Mouse (Mus musculus): Measurements from ENCODE around the gene Prc1. TPM values are rescaled to one million over a fixed set of nuclear protein-coding genes. Genes with fewer than 3 reads are reported as not detected.

The Prc1 gene
- total RNA-seq, 2 experiments from 2014 or later, result 0.38 to 0.45 TPM

DNA sequence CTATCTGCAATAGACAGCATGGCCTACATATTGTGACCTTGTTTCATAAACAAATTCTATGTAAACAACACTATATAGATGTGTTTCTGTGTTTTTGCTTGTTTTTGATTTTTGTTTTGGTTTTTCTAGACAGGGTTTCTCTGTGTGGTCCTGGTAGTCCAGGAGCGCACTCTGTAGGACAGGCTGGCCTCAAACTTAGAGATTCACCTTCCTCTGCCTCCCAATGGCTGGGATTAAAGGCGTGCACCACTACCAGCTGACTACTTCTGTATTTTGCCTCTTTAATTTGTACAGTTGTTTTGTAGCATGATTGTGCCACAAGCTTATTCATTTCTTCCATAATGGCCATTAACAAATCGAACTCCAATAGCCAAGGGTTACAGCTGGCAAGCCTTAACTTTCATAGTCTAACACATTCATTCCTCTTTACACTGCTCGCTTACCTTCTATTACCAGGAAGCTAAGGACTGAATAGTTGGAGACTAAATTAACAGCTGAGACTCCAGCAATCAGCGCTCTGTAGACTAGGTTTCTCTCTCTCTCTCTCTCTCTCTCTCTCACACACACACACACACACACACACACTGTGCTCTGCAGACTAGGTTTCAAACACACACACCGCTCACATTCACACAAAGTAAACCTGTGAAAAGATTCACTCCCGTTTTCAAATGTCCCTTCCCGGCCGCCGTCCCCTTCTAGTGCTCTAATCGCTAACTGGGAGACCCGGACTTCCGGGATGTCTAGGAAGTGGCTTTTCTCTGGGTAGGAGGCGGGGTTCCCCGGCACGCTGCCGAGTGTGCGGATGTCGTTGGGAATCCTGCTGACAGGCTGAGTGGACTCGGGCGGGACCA lies 25.1 kb upstream of the Prc1 start, which contains the start of gene Vps33b:
TSS of gene Vps33b (plus strand) at position 753 of the 854 bp plus-strand sequence.
- TF ChIP-seq CTCF (IDR thresholded peaks at IDR 0.05), result no peak
- peak; percentile 97 for DNase-seq
- Histone ChIP-seq H3K27ac (peak within 1 kb of the TSS; percentile 83), H3K4me3 (peak within 1 kb of the TSS; percentile 98)
- intact Hi-C loops (cut with DNase I), result no loop called here

DNA sequence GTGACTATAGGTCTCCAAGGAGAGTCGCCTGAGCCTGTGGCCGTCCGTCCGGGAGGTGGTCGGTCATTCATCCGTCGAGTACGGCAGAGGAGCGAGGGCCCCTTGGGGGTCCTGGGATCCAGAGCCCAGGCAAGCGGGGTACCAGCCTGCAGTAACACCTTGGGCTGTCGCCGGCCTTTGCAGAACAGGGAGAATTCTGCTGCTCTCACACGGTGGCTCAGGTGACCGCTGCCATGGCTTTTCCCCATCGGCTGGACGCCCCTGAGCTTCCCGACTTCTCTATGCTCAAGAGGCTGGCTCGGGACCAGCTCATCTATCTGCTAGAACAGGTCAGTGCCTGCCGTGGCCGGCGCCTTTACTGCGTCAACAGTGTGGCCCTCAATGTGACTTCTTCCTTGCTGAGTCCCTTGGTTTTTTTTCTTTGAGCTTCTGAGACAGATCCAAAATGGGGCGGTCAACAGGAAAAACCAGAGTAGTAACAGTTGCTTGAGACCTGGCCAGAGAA lies 24.4 kb upstream of the Prc1 start:
- Histone ChIP-seq H3K27ac (peak overlapping the region; percentile 83), H3K4me3 (peak overlapping the region; percentile 98)
- intact Hi-C loops (cut with DNase I), result no loop called here
- peak; percentile 39 for DNase-seq
- no peak for TF ChIP-seq CTCF (IDR thresholded peaks at IDR 0.05)

DNA sequence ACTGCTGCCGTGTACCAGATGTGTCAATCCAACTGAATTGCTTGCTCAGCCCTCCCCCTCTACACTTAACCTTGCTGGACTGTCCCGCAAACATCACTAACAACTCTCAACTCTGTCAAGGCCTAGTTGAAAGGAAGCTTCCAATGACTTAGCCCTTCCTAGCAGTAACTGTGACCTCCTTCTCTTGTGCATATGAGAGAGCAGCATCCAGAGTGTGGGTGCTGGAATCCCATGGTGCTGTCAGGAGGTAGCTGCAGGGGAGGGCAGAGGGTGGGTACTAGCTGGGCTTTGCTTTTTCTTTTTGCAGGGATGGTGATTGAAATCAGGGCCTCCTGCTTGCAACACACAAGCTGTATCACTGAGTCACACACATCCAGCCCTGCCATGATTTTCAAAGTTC lies 20.8 kb upstream of the Prc1 start:
- intact Hi-C loops (cut with DNase I), result no loop called here
- H3K27ac ChIP-seq, result no peak overlapping the region
- TF ChIP-seq CTCF (IDR thresholded peaks at IDR 0.05), result no peak
- no peak overlapping the region for H3K4me3 ChIP-seq
- no peak for DNase-seq

DNA sequence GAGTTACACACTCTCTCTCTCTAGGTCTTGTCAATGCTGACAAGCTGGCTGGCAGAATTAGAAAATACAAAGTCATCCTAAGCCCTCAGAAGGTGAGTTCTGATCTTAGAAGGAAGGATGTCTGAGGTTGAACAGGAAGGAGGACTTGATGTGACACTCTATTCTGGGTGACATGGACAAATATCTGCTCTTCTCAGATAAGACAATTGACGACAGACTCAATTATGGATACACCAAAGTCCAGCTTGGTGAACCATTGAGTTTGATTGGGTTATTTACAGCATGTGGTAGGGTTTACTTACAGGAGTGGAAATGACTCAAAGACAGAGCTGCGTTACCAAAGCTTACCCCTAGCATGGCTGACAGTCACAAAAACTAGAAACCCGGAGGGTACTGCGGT lies 17.9 kb upstream of the Prc1 start:
- intact Hi-C loops (cut with DNase I), result no loop called here
- DNase-seq, result no peak
- Histone ChIP-seq H3K4me3 (no peak overlapping the region), H3K27ac (no peak overlapping the region)
- TF ChIP-seq CTCF (IDR thresholded peaks at IDR 0.05), result no peak

DNA sequence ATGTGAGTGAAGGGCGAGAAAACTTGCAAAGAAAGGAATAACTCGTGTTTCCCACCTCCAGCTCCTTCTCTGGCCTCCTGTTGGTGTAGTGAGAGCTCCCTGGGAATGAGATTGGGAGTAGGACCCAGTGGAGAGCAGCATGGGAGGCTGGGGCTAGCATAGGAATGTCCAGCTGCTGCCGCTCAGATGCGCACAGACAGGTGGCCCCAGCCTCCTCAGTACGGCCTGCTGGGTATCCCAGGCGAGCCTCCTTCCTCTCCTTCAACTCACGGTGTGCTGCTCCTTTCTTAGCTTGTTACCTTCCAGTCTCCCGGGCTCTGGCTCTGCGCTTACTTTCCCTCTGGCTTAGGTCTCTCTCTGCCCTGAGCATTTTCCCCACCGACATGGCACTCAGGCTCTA lies 14.2 kb upstream of the Prc1 start:
- Histone ChIP-seq H3K27ac (no peak overlapping the region), H3K4me3 (no peak overlapping the region)
- intact Hi-C loops (cut with DNase I), result no loop called here
- TF ChIP-seq CTCF (IDR thresholded peaks at IDR 0.05), result no peak
- DNase-seq, result no peak

DNA sequence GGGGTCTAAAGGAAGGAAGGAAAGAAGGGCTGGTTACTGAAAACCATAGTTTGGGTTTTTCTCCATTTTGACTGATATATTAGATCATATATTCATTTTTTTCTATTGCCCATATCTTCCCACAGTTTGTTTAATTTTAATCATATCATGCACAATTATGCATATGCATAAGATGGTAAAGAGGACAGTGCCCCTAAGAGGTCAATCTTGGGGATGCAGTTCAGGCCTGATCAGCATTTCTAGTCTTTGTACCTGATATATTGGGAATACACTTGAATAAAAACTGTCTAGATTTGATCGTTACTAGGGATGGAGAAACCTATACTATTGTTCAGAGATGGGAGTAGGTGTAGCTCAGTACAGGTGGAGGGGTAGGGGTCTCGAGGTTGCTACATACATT lies 13.3 kb upstream of the Prc1 start:
- intact Hi-C loops (cut with DNase I), result no loop called here
- TF ChIP-seq CTCF (IDR thresholded peaks at IDR 0.05), result peak; percentile 15; the same call in 1 of the 2 replicates
- no peak overlapping the region for H3K4me3 ChIP-seq
- no peak overlapping the region for H3K27ac ChIP-seq
- no peak for DNase-seq

DNA sequence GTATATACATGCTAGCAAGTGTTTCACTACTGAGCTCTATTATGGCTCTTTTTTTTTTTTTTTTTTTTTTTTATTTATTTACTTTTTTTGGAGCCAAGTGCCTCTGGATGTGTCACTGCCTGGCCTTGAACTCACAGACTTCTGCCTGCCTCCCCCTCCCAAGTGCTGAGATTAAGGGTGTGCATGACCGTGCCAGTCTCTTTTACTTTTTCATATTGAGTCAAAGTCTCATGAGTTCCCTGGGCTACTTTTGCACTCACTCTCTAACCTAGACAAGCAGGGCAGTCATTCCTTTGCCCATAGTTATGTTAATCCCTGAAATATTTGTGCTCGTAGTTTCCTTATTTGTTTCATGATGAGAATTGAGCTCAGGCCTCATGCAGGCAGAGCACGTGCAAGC lies 12.6 kb upstream of the Prc1 start:
- intact Hi-C loops (cut with DNase I), result no loop called here
- no peak overlapping the region for H3K4me3 ChIP-seq
- H3K27ac ChIP-seq, result no peak overlapping the region
- TF ChIP-seq CTCF (IDR thresholded peaks at IDR 0.05), result no peak
- DNase-seq, result no peak

DNA sequence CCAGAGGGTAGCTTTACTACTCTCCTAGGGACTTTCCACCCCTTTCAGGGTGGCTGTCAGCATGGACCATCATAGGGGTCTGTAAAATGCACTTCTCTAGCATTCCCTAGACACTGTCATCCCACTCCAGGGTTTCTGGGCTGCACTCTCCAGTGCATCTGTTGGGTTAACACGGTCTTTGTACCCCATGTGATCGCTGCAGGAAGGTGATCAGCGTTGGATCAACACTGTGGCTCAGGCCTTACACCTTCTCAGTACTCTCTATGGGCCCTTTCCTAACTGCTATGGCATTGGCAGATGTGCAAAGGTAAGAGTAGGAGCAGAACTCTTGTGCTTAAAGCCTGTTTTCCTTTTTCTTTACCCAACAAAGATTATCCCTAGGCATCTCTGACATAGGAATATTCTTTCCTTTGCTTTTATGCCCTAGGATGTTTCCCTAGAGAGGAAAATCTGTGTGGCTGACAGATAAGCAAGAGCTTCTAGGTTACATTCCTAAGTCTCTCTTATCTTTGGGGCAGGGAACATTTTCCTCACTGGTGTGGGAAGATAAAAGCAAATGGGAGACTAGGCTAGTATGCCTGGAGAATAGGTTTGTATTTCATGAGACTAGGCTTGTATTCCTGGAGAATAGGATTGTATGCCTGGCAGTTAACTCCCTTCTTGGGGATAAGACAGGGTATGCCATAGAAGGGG lies 10.9 kb upstream of the Prc1 start:
- Histone ChIP-seq H3K27ac (no peak overlapping the region), H3K4me3 (no peak overlapping the region)
- no peak for DNase-seq
- no peak for TF ChIP-seq CTCF (IDR thresholded peaks at IDR 0.05)
- intact Hi-C loops (cut with DNase I), result no loop called here

DNA sequence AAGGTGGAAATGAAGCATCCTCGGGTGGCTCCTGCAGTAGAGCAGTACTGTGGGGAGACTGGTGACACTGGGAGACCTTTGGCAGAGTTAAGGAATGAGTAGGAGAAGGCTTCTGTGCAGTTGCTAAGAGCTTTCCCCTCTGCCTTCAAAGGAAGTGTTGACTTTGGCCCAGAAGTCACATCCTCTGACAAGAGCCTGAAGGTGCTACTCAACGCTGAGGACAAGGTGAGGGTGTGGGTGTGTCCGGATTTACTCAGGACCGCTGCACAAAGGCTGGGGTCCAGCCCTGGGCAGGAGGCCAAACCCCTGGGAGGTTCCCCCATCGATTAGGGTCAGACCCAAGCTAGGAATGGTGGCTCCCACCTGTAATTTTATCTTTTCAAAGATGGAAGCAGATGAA lies 9.9 kb upstream of the Prc1 start:
- TF ChIP-seq CTCF (IDR thresholded peaks at IDR 0.05), result no peak
- no peak overlapping the region for H3K27ac ChIP-seq
- intact Hi-C loops (cut with DNase I), result no loop called here
- no peak for DNase-seq
- no peak overlapping the region for H3K4me3 ChIP-seq

DNA sequence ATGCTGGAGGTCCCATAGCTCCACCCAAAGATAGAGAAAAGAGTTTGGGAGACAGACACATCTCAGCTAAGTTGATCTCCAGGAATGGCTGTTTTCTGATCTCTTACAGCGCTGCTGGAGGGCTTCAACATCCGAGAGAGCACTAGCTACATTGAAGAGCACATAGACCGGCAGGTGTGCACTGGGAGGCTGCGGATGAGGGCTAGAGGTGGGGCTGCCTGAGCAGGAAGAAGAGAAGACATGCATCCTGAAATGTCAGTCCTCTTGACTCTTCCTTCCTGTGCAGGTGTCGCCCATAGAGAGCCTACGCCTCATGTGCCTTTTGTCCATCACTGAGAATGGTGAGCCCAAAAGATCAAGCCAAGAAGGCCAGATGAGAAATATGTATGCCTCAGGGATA lies 8.5 kb upstream of the Prc1 start:
- no peak for DNase-seq
- Histone ChIP-seq H3K27ac (no peak overlapping the region), H3K4me3 (no peak overlapping the region)
- intact Hi-C loops (cut with DNase I), result no loop called here
- no peak for TF ChIP-seq CTCF (IDR thresholded peaks at IDR 0.05)

DNA sequence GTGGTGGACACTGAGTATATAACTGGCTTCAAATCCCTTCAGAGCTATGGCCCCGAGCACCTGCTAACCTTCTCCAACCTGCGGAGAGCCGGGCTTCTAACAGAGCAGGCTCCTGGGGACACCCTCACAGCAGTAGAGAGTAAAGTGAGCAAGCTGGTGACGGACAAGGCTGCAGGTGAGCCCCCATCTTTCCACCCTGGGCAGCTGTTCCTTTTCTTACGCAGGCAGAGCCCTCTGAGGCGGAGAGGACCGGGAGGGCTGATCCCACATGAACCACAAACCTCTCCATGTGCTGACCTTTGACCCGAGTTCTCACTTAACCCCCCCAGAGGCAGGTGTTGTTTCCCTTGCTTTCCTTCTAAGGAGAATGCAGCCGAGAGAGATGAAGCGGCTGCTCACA lies 6.5 kb upstream of the Prc1 start:
- Histone ChIP-seq H3K27ac (no peak overlapping the region), H3K4me3 (no peak overlapping the region)
- TF ChIP-seq CTCF (IDR thresholded peaks at IDR 0.05), result no peak
- no peak for DNase-seq
- intact Hi-C loops (cut with DNase I), result no loop called here

DNA sequence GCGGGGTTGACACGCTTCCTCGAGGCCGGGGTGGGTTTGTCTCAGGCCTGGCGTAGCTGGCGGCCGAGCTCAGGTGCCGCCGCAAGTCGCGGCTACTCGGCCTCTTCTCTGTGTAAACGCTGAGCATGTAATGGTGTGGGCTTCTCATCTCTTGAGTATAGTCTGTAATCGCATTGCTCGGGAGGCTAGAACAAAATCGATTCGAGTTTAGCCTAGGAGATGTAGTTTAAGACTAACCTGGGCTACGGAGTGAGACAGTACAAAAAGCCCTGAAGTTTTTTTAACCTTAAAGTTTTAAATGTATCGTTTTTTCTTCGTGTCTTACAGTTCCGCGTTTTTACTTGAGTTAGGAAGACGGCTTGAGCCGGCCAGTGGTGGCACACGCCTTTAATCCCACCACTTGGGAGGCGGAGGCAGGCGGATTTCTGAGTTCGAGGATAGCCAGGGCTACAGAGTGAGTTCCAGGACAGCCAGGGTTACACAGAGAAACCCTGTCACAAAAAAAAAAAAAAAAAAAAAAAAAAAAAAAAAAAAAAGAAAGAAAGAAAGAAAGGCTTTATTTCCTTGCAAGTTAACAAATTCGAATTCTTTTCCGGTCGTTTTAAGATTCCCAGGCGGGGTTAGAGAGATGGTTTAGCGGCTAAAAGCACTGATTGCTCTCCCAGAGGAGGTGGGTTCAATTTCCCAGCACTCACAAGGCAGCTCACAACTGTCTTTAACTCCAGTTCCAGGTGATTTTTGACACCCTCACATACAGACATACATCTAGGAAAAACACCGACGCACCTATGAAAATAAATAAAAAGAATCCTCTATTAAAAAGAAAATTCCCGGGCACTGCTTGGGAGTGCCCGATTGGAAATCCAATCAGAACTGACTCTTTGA lies 756 bp downstream of the Prc1 start:
- Histone ChIP-seq H3K4me3 (peak overlapping the region; percentile 86), H3K27ac (peak overlapping the region; percentile 85)
- no peak for TF ChIP-seq CTCF (IDR thresholded peaks at IDR 0.05)
- intact Hi-C loops (cut with DNase I), result no loop called here
- no peak for DNase-seq
